In the genomic region with DNA sequence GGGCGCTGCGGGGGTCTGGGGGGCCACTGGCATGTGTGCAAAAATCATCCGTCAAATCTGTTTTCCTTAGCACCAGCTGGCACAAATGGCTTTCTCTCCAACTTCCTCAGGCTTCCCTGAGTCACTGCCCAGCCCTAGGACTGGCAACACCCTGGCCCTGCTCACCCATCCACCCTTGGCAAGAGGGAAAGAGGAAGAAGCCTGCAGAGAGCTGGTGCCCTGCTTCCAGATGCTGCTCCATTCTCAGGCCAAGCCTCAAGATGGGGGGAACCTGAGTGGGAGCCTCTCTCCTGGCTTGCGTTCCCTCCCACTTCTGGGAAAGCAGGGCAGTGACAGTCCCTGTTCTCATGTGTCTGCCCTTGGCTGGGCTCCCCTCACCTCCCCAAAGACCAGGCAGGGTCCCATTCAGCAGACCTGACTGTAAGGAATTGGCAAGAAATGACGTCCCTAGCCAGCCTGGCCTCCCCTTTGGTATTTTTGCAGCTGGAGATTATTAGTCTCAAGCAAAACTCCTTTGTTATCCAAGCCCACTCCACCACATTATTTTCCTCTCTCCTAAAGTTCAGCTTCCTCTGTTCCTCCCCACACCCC, we compare ENCODE assay signal across 8 mouse cellular contexts. TPM values are rescaled to one million over a fixed set of nuclear protein-coding genes. Genes with fewer than 3 reads are reported as not detected.
A peak's percentile ranks its signal among the peaks of the same experiment; 100 is the strongest.
DNase-seq lines count a peak whose midpoint lies in the region; ATAC-seq and TF ChIP-seq lines count a peak whose summit lies in the region.

No protein-coding gene starts in this region.

- H3K36me3 ChIP-seq in kidney, embryonic 14.5 days (ENCODE audit: control insufficient read depth, insufficient read depth, low read length), result peaks cover 32% of the 10 kb centered on the region
- peaks cover 58% of the 10 kb centered on the region for H3K36me3 ChIP-seq in embryonic facial prominence, embryonic 14.5 days (ENCODE audit: control insufficient read depth, insufficient read depth, low read length)
- peaks cover 94% of the 10 kb centered on the region for H3K36me3 ChIP-seq in limb, embryonic 10.5 days
- H3K36me3 ChIP-seq in stomach, embryonic 14.5 days (ENCODE audit: control insufficient read depth, insufficient read depth, low read length), result peaks cover 47% of the 10 kb centered on the region

- H3K4me3 ChIP-seq in kidney, embryonic 14.5 days (ENCODE audit: low read length), result no peak overlapping the region
- peak overlapping the region; percentile 1 for H3K4me3 ChIP-seq in bone marrow macrophage, adult 2 months (ENCODE audit: insufficient read depth, low read length)
- no peak overlapping the region for H3K4me3 ChIP-seq in embryonic facial prominence, embryonic 14.5 days (ENCODE audit: low read depth, low read length)
- no peak overlapping the region for H3K4me3 ChIP-seq in limb, embryonic 10.5 days
- no peak overlapping the region for H3K4me3 ChIP-seq in stomach, embryonic 14.5 days (ENCODE audit: low read depth, low read length)

- H3K9ac ChIP-seq in kidney, embryonic 14.5 days (ENCODE audit: low read depth, low read length), result 0 out of 2 replicates have a peak overlapping the region, but pooled peaks have one; percentile 7
- H3K9ac ChIP-seq in embryonic facial prominence, embryonic 14.5 days (ENCODE audit: low read depth, low read length), result no peak overlapping the region
- no peak overlapping the region for H3K9ac ChIP-seq in stomach, embryonic 14.5 days (replicated peaks; ENCODE audit: low read depth, low read length)

- 63% methylated on average over 5 of the region's 5 CpGs for WGBS in kidney, embryonic 14.5 days
- WGBS in embryonic facial prominence, embryonic 14.5 days, result 59% methylated on average over 5 of the region's 5 CpGs
- WGBS in limb, embryonic 10.5 days, result 82% methylated on average over 5 of the region's 5 CpGs
- 76% methylated on average over 5 of the region's 5 CpGs for WGBS in stomach, embryonic 14.5 days

- H3K4me1 ChIP-seq in kidney, embryonic 14.5 days (ENCODE audit: control insufficient read depth, insufficient read depth, low read length), result peaks cover 62% of the 10 kb centered on the region
- H3K4me1 ChIP-seq in bone marrow macrophage, adult 2 months (ENCODE audit: control insufficient read depth, insufficient read depth, low read length), result peaks cover 89% of the 10 kb centered on the region
- peaks cover 50% of the 10 kb centered on the region for H3K4me1 ChIP-seq in embryonic facial prominence, embryonic 14.5 days (ENCODE audit: control insufficient read depth, insufficient read depth, low read length)
- peaks cover 50% of the 10 kb centered on the region for H3K4me1 ChIP-seq in limb, embryonic 10.5 days
- peaks cover 44% of the 10 kb centered on the region for H3K4me1 ChIP-seq in stomach, embryonic 14.5 days (ENCODE audit: control insufficient read depth, insufficient read depth, low read length)

- H3K27me3 ChIP-seq in kidney, embryonic 14.5 days (ENCODE audit: control insufficient read depth, insufficient read depth, low read length), result no peaks in the 10 kb centered on the region
- H3K27me3 ChIP-seq in embryonic facial prominence, embryonic 14.5 days (replicated peaks; ENCODE audit: control insufficient read depth, insufficient read depth, low read length), result no peaks in the 10 kb centered on the region
- H3K27me3 ChIP-seq in limb, embryonic 10.5 days (ENCODE audit: low read depth, poor library complexity, severe bottlenecking), result no peaks in the 10 kb centered on the region
- H3K27me3 ChIP-seq in stomach, embryonic 14.5 days (ENCODE audit: control insufficient read depth, insufficient read depth, low read length), result no peaks in the 10 kb centered on the region

- ATAC-seq in kidney, embryonic 14.5 days (ENCODE audit: low FRiP score, low TSS enrichment), result no peak
- ATAC-seq in embryonic facial prominence, embryonic 14.5 days (ENCODE audit: low read depth), result peak; percentile 72
- ATAC-seq in stomach, embryonic 14.5 days (ENCODE audit: insufficient number of reproducible peaks, insufficient read depth, low FRiP score, low read depth), result no peak

- no peak for TF ChIP-seq CTCF in bone marrow macrophage, adult 2 months (IDR thresholded peaks at IDR 0.05; ENCODE audit: low read depth, low read length)

- no peak for TF ChIP-seq POLR2A in bone marrow macrophage, adult 2 months (IDR thresholded peaks at IDR 0.05; ENCODE audit: borderline replicate concordance, low read depth, low read length)

- H3K9me3 ChIP-seq in kidney, embryonic 14.5 days (ENCODE audit: control insufficient read depth, low read length), result no peaks in the 10 kb centered on the region
- no peaks in the 10 kb centered on the region for H3K9me3 ChIP-seq in embryonic facial prominence, embryonic 14.5 days (ENCODE audit: control insufficient read depth, low read length)
- no peaks in the 10 kb centered on the region for H3K9me3 ChIP-seq in limb, embryonic 10.5 days (replicated peaks)
- no peaks in the 10 kb centered on the region for H3K9me3 ChIP-seq in stomach, embryonic 14.5 days (ENCODE audit: control insufficient read depth, low read depth, low read length)

- H3K27ac ChIP-seq in kidney, embryonic 14.5 days (ENCODE audit: low read depth, low read length), result peak overlapping the region; percentile 55; the same call in 1 of the 2 replicates
- H3K27ac ChIP-seq in bone marrow macrophage, adult 2 months (ENCODE audit: insufficient read depth, low read depth, low read length), result peak overlapping the region; percentile 100
- peak overlapping the region; percentile 80 for H3K27ac ChIP-seq in embryonic facial prominence, embryonic 14.5 days (replicated peaks; ENCODE audit: low read depth, low read length)
- H3K27ac ChIP-seq in limb, embryonic 10.5 days, result peak overlapping the region; percentile 68
- H3K27ac ChIP-seq in stomach, embryonic 14.5 days (ENCODE audit: low read length), result peak overlapping the region; percentile 7; the same call in 1 of the 2 replicates

- no peak for DNase-seq in kidney, postnatal 14 days
- peak; percentile 82 for DNase-seq in embryonic facial prominence, embryonic 14.5 days (ENCODE audit: low spot score)
- no peak for DNase-seq in limb, embryonic 10.5 days (ENCODE audit: low spot score)
- DNase-seq in right cerebral cortex, postnatal 10 days (ENCODE audit: low spot score in 2 of 2), result no peak
- DNase-seq in ovary, adult 18-20 months (ENCODE audit: low spot score), result no peak

- H3K4me2 ChIP-seq in kidney, embryonic 14.5 days (replicated peaks; ENCODE audit: low read depth, low read length), result no peak overlapping the region
- H3K4me2 ChIP-seq in embryonic facial prominence, embryonic 14.5 days (ENCODE audit: low read depth, low read length), result no peak overlapping the region
- no peak overlapping the region for H3K4me2 ChIP-seq in stomach, embryonic 14.5 days (replicated peaks; ENCODE audit: low read depth, low read length)

RNA-seq across cellular contexts. Expression of gene Lrp1, which starts 23.5 kb away (rescaled TPM):
- 44.2 and 54.9 TPM in 2 replicates for polyA plus RNA-seq in kidney, embryonic 14.5 days (2014; fragmentation: Nextera tagmentation; extraction: Ambion mirVana)
- polyA plus RNA-seq in bone marrow macrophage, adult 2 months (2012; ENCODE audit: insufficient read depth, insufficient read length, missing spikeins), result 361 and 418 TPM in 2 replicates
- 137 and 145 TPM in 2 replicates for polyA plus RNA-seq in embryonic facial prominence, embryonic 14.5 days (2014; fragmentation: Nextera tagmentation; extraction: Ambion mirVana)
- polyA plus RNA-seq in limb, embryonic 10.5 days (2016; fragmentation: Nextera tagmentation; extraction: Ambion mirVana), result 48.6 and 67.8 TPM in 2 replicates
- 98.0 and 99.3 TPM in 2 replicates for polyA plus RNA-seq in stomach, embryonic 14.5 days (2014; fragmentation: Nextera tagmentation; extraction: Ambion mirVana)

RNA-seq across cellular contexts. Expression of gene Stat6, which starts 45.4 kb away (rescaled TPM):
- 14.0 and 18.9 TPM in 2 replicates for polyA plus RNA-seq in kidney, embryonic 14.5 days (2014; fragmentation: Nextera tagmentation; extraction: Ambion mirVana)
- 128 and 144 TPM in 2 replicates for polyA plus RNA-seq in bone marrow macrophage, adult 2 months (2012; ENCODE audit: insufficient read depth, insufficient read length, missing spikeins)
- polyA plus RNA-seq in embryonic facial prominence, embryonic 14.5 days (2014; fragmentation: Nextera tagmentation; extraction: Ambion mirVana), result 22.9 and 23.1 TPM in 2 replicates
- polyA plus RNA-seq in limb, embryonic 10.5 days (2016; fragmentation: Nextera tagmentation; extraction: Ambion mirVana), result 8.4 and 9.7 TPM in 2 replicates
- polyA plus RNA-seq in stomach, embryonic 14.5 days (2014; fragmentation: Nextera tagmentation; extraction: Ambion mirVana), result 24.7 and 26.5 TPM in 2 replicates

Comparison
In these comparisons a context has a peak if more than half of its experiments do, and no peak if none do; other contexts are left out.
1. H3K27ac ChIP-seq: peak in every context shown above with its lines; median percentile 100 in bone marrow macrophage, adult 2 months; 80 in embryonic facial prominence, embryonic 14.5 days; 68 in limb, embryonic 10.5 days; 55 in kidney, embryonic 14.5 days; 7 in stomach, embryonic 14.5 days.